Mouse (Mus musculus) left cerebral cortex, postnatal 4 days (tissue): ENCODE data around the gene Slc4a4. TPM values are rescaled to one million over a fixed set of nuclear protein-coding genes. Genes with fewer than 3 reads are reported as not detected.
"Not testable (repeated sequence)": the region's sequence is repeated elsewhere in the genome, so short reads cannot be mapped to it uniquely, and the experiment has no call there.

ENCODE experiments used
- DNase-seq: peaks from one replicate; pipeline ENCODE4 v3.0.0-alpha.2; 2022
- intact Hi-C: fragments of 180-260 bp; cut with DNase I; formaldehyde crosslinking; loops from one replicate; pipeline ENCODE4 v1.15.1; 2025
- total RNA-seq, 2 experiments: library from RNA; stranded (reverse); gene quantifications; 2 replicates each; pipeline ENCODE4 v1.2.3; 2021

The Slc4a4 gene
- total RNA-seq, 2 experiments from 2014 or later: 52.0 to 60.8 TPM

DNA sequence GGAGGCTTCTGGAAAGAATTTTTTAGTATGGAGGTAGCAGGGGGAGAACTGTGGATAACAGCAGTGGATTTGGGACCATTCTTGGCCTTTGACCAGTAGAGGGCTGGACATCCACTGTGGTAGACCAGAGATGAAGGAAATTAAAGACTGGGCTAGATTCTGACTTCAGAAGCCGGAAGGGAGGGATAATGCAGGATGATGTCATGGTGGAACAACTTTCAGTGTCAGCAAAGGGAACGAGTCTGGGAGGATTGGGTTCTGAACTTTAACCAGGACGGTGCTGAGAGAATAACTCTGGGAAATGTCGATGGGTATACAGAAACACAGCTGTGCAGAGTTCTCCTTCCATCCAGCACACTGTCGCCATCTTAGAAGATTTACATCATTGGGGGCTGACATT, 175.7 kb downstream of the Slc4a4 start:
- intact Hi-C loops: no loop called here
- no peak for DNase-seq

GRCm38 (mm10) chr5:89067111-89067510, 180.5 kb downstream of the Slc4a4 start:
- intact Hi-C loops: no loop called here
- no peak for DNase-seq

GRCm38 (mm10) chr5:89068072-89068471, 181.5 kb downstream of the Slc4a4 start:
- peak; percentile 57 for DNase-seq
- intact Hi-C loops: no loop called here

- DNase-seq: no peak
- intact Hi-C loops: no loop called here
These were observed 183.4 kb downstream of the Slc4a4 start for GRCm38 (mm10) chr5:89070051-89070450.

DNA sequence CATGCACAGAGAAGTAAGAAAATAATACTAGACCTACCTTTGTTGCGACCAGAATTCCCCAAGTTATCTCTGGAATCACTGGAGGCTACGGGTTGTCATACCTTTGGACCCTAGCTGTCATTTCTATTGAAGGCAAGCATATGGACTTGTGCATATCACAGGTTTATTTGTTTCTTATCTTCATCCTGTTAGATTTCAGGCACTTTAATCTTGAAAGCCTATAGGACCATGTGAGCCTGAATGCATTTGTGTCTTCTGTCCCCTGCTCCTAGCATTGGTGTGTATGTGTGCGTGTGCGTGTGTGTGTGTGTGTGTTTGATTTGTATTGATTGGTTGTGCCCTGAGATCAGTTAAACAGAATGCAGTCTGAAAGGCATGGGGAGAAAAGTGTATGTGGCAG, 185.3 kb downstream of the Slc4a4 start:
- no peak for DNase-seq
- intact Hi-C loops: no loop called here

DNA sequence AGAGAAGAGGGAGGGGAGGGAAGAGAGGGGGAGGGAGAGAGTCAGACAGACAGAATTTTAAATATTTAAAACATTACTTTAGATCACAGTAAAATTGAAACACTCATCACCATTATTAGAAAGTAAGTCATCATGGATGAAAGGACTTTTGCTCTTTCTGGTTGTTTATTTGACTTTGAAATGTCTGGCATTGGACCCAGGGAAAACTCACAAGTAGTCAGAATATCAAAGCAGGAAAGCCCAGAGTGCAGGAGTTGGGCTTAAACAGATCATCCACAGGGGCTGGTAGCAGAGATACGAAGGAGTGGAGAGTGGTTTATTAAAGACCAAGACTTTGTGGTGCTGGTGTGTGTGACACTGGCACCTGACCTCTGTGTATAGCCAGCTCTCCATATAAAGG, 191.1 kb downstream of the Slc4a4 start:
- intact Hi-C loops: no loop called here
- no peak for DNase-seq

DNA sequence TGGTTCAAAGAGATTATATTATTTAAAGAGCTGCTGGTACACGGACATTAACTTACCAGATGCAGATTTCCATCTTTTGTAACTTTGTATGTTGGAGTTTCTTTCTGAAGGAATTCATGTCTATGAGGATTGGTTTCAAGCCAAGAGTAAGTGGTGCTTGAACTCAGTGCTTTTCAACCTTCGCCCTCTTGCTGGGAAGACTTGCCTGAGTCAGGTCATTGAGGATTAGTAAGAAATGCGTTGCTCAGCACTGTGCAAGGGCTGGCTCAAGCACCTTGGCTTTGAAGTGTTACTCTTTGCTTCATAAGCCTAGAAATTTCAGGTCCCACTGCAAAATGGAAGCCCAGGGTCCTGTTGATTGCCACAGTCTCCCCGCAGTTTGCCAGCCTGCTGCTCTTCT, 196.9 kb downstream of the Slc4a4 start:
- intact Hi-C loops: no loop called here
- DNase-seq: no peak

DNA sequence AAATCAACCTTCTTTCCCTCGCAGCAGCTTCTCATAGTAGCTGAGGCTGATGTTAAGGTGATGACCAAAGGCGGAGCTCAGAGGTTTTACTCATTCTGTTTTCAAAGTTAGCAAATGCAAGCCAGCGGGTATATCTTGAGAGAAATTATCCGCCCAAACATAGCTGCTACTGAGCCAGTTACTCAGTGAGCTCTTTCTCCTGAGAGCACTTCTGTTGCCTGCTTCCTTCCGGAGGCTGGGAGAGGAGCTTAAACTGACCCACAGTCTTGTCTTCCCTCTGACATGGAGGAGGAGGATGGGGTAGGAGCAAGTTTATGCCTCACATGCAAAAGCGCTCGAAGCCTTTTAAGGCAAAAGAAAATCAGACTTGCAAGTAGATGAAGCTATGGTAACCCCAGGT, 201.3 kb downstream of the Slc4a4 start:
- no peak for DNase-seq
- intact Hi-C loops: no loop called here

- DNase-seq: no peak
- intact Hi-C loops: no loop called here
These were observed 201.8 kb downstream of the Slc4a4 start for GRCm38 (mm10) chr5:89088462-89088861.

- DNase-seq: no peak
- intact Hi-C loops: no loop called here
These were observed 203.5 kb downstream of the Slc4a4 start for GRCm38 (mm10) chr5:89090131-89090530.

GRCm38 (mm10) chr5:89096371-89096770, 209.8 kb downstream of the Slc4a4 start:
- intact Hi-C loops: no loop called here
- DNase-seq: no peak

DNA sequence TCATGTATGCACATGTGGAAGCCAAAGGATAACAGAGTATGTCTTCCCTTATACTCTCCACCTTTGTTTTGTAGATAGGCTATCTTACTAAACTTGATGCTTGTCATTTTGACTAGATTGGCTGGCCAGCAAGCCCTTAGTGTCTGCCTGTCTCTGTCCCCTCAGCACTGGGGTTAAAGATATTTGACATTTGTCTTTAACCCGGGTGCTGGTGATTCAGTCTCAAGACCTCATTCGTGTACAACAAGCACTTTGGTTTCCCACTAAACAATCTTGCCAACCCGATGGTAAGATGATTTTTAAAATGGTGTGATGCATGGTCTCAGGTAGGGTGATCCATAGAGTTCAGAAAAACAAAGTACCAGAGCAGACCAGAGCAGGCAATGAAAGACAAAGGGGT, 210.7 kb downstream of the Slc4a4 start:
- DNase-seq: no peak
- intact Hi-C loops: no loop called here

- DNase-seq: no peak
- intact Hi-C loops: no loop called here
These were observed 211.5 kb downstream of the Slc4a4 start for GRCm38 (mm10) chr5:89098121-89098520.

DNA sequence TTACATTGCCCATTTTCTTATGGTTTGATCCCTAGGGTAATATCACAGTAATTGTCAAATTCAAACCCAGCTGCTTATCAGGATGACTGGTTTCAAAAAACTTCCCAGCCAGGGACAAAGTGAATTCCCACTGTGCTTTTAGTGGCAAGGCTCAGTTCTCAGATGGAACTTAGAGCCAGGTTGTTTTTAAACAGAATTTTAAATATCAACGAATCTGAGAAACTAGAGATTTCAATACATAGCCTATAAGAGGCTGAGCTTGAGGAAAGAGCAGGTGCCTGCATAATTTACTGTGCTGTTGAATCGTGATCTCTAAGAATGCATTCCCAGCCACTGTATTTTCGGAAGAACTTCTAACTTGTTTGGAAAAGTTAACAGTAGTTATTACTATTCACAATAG, 213.3 kb downstream of the Slc4a4 start:
- no peak for DNase-seq
- intact Hi-C loops: no loop called here

DNA sequence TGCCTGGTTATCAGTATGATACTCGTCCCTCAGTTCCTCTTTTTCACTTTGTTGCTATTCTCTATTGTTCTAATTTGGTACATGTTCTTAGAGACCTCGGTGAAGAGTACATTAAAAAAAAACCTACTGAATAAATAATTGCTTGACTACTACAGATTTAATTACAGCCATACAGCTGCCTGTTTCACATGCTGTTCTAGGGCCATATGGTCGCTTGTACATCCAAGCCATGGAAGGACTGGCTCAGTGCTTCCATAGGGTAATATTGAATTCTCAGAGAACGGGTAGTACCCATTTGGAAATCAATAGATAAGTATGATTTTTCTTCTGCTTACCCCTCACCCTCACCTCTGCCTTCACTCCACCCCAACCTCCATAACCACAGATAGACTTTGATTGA, 215.9 kb downstream of the Slc4a4 start:
- intact Hi-C loops: no loop called here
- DNase-seq: no peak

GRCm38 (mm10) chr5:89105346-89105745, 218.7 kb downstream of the Slc4a4 start:
- DNase-seq: no peak
- intact Hi-C loops: no loop called here

GRCm38 (mm10) chr5:89106217-89106616, 219.6 kb downstream of the Slc4a4 start:
- intact Hi-C loops: no loop called here
- no peak for DNase-seq

DNA sequence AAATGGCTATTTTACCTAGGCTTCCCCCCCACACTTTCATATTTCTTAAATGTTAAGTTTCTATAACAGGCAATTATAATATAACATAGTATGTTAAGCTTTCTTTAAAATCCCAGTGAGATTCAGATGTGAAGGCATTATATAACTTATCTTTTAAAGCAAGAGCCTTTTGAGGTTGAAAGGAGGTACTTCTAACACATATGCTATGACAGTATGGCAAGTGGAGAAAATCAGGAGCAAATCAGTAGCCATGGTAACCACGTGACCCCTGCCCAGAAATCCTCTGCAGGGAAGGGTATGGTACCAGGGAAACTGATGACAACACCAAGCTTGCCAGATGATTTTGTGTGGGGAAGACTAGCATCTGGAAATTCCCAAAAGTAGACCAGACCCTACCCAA, 222.2 kb downstream of the Slc4a4 start:
- intact Hi-C loops: no loop called here
- DNase-seq: no peak

DNA sequence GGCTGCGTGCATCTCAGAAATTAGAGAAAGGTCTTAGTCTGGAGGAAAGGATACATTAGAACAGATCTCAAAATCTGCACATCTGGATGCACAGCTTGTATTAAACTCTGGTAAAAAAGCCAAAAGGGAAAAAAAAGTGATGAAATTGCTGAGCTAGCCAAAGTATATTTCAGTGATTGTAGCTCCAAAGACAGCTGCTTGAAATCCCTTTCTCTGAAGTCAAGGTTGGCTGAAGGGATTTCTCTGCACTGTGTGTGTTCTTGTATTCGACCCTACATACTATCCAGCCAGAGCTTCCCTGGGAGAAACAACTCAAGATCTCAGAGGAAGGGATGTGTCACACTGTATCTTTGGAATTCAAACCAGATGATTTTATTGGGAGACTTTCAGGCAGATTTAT, 223.2 kb downstream of the Slc4a4 start:
- intact Hi-C loops: no loop called here

DNA sequence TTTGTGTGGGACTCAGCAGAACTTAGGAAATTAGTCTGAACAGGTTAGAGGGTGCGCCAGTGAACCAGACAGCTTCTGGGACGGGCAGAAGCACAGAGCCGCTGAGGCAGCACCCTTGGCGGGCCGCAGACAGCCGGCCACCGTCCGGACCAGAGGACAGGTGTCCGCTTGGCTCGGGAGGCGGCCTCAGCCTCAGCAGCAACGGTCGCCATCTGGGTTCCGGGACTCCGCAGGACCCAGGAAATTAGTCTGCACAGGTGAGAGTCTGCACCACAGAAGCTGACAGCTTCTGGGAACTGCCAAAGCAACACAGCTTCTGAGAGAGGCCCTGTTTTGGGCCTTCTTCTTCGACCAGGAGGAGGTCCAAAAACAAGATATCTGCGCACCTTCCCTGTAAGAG, 225.4 kb downstream of the Slc4a4 start:
- intact Hi-C loops, DNase-seq: not testable (repeated sequence)

More for the DNA sequence above, 223.2 kb downstream of the Slc4a4 start:
- no peak for DNase-seq

DNA sequence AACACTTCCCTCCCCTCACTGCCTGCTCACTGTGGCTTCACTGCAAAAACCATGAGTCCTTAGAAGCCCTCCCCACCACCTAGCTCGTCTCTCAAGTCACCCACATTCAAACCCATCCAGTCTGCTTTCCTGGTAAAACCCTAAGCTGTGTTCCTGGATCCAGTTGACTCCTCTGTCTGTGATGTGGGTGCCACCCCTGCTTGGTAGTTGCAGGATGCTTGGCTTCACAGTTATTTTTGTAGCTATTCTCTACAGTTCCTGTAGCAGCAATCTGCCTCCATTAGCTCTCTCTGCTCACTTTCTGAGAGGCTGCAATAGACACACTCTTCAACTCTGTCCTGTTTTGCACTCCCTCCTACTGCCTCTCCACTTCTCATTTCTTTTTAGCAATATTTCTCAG, 234.3 kb downstream of the Slc4a4 start:
- DNase-seq: no peak
- intact Hi-C loops: no loop called here

DNA sequence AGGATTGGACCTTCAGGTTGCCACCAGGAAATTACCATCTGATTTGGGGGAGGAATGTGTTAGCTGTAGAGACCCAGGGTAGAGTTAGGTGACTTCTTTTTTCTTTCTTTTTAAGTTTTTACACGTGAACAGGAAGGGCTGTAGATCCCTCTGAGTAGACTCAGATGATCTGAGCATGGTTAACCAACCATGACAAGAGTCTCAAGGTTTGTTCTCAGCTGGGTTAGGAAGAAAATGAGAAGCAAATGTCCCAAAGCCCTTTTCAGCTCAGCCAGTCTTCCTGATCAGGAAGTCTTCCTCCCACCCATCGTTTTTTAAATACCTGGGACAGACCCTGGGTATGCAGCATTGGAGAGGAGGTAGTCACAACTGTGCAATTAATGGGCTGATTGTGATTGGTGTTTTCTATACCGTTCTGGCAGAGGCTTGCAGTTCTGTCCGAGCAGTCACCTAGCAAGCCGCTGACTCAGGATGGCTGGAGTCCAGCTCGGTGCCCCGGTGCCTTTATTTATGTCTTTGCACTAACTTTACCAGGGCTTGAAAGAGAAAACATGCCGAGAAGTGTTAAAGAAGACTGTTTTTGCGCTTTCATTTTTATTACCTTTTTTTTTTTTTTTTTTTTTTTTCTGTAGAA, 236.8 kb downstream of the Slc4a4 start:
- intact Hi-C loops: no loop called here
- DNase-seq: no peak

GRCm38 (mm10) chr5:89128210-89128609, 241.6 kb downstream of the Slc4a4 start:
- intact Hi-C loops: no loop called here
- no peak for DNase-seq
